Comparison of ENCODE assay signal across 8 mouse cellular contexts in genomic region chr4:66402611-66403010, GRCm38 (mm10). TPM values are rescaled to one million over a fixed set of nuclear protein-coding genes. Genes with fewer than 3 reads are reported as not detected.
DNase-seq lines count a peak whose midpoint lies in the region; ATAC-seq lines count a peak whose summit lies in the region.
"Had no signal": no experiment of that assay in that cellular context is flagged by ENCODE, and none has a peak within 500 bp of the region (broad histone marks: within the 10 kb centered on the region; RNA-seq: fewer than 3 reads in every experiment).

No protein-coding gene starts in this region.

- peak overlapping the region; percentile 89 for H3K9ac ChIP-seq in forebrain, embryonic 13.5 days
- H3K9ac ChIP-seq in intestine, embryonic 15.5 days = no peak overlapping the region
- no peak overlapping the region for H3K9ac ChIP-seq in liver, embryonic 12.5 days

- H3K36me3 ChIP-seq in forebrain, embryonic 13.5 days (ENCODE audit: poor library complexity, severe bottlenecking) = no peaks in the 10 kb centered on the region
- H3K36me3 ChIP-seq in intestine, embryonic 15.5 days = no peaks in the 10 kb centered on the region
- H3K36me3 ChIP-seq in liver, embryonic 12.5 days = no peaks in the 10 kb centered on the region

- no peaks in the 10 kb centered on the region for H3K9me3 ChIP-seq in forebrain, embryonic 13.5 days (replicated peaks)
- no peaks in the 10 kb centered on the region for H3K9me3 ChIP-seq in intestine, embryonic 15.5 days
- H3K9me3 ChIP-seq in liver, embryonic 12.5 days (replicated peaks) = no peaks in the 10 kb centered on the region

- H3K4me2 ChIP-seq in forebrain, embryonic 13.5 days = peak overlapping the region; percentile 98
- peak overlapping the region; percentile 98 for H3K4me2 ChIP-seq in intestine, embryonic 15.5 days (replicated peaks)
- H3K4me2 ChIP-seq in liver, embryonic 12.5 days = peak overlapping the region; percentile 70

- peaks cover 9% of the 10 kb centered on the region; the same call in 1 of the 2 replicates for H3K27me3 ChIP-seq in forebrain, embryonic 13.5 days
- peaks cover 28% of the 10 kb centered on the region for H3K27me3 ChIP-seq in intestine, embryonic 15.5 days (replicated peaks)
- H3K27me3 ChIP-seq in liver, embryonic 12.5 days (replicated peaks) = peaks cover 45% of the 10 kb centered on the region

- 0 out of 2 replicates have a peak, but pooled peaks have one; percentile 13 for ATAC-seq in cerebellum, adult (ENCODE audit: insufficient number of reproducible peaks, low FRiP score, low TSS enrichment)
- peak; percentile 2; the same call in 1 of the 2 replicates for ATAC-seq in forebrain, embryonic 13.5 days
- ATAC-seq in intestine, embryonic 15.5 days = no peak
- ATAC-seq in liver, embryonic 12.5 days = no peak
- no peak for ATAC-seq in megakaryocyte, adult 5-6 weeks (ENCODE audit: poor library complexity, severe bottlenecking)

- peak overlapping the region; percentile 79 for H3K4me3 ChIP-seq in forebrain, embryonic 13.5 days
- peak overlapping the region; percentile 66 for H3K4me3 ChIP-seq in intestine, embryonic 15.5 days (replicated peaks)
- peak overlapping the region; percentile 53 for H3K4me3 ChIP-seq in liver, embryonic 12.5 days
- H3K4me3 ChIP-seq: myocyte had no signal

- WGBS in forebrain, embryonic 13.5 days = under 1% methylated on average over 24 of the region's 24 CpGs
- WGBS in intestine, embryonic 15.5 days = 2% methylated on average over 24 of the region's 24 CpGs
- WGBS in liver, embryonic 12.5 days (ENCODE audit: insufficient replicate concordance) = 2% methylated on average over 24 of the region's 24 CpGs

- no peak overlapping the region for H3K27ac ChIP-seq in forebrain, embryonic 13.5 days
- H3K27ac ChIP-seq in intestine, embryonic 15.5 days = no peak overlapping the region
- no peak overlapping the region for H3K27ac ChIP-seq in liver, embryonic 12.5 days

- H3K4me1 ChIP-seq in forebrain, embryonic 13.5 days = peaks cover 31% of the 10 kb centered on the region
- peaks cover 9% of the 10 kb centered on the region; the same call in 1 of the 2 replicates for H3K4me1 ChIP-seq in intestine, embryonic 15.5 days (replicated peaks)
- no peaks in the 10 kb centered on the region for H3K4me1 ChIP-seq in liver, embryonic 12.5 days

- DNase-seq in ZHBTc4 (ENCODE audit: low read depth, low spot score) = peak; percentile 26
- DNase-seq in retina, embryonic 14.5 days (ENCODE audit: low spot score) = peak; percentile 61

RNA-seq across cellular contexts. Expression of gene Astn2, which starts 1.8 kb away (rescaled TPM):
- polyA plus RNA-seq in forebrain, embryonic 13.5 days (2015; fragmentation: Nextera tagmentation; extraction: Ambion mirVana) = 0.62 and 0.81 TPM in 2 replicates
- 0.55 and 0.57 TPM in 2 replicates for polyA plus RNA-seq in intestine, embryonic 15.5 days (2015; fragmentation: Nextera tagmentation; extraction: Ambion mirVana)
- polyA plus RNA-seq in liver, embryonic 12.5 days (2016; fragmentation: Nextera tagmentation; extraction: Ambion mirVana) = 0.12 and 0.13 TPM in 2 replicates
- 0.09 TPM in 1 of 2 replicates, not detected in the other for total RNA-seq in megakaryocyte, adult 5-6 weeks (2015)
- not detected in 2 replicates for total RNA-seq in megakaryocyte, adult 5-6 weeks (2017)
- polyA plus RNA-seq: myocyte had no signal

Comparison
In these comparisons a context has a peak if more than half of its experiments do, and no peak if none do; other contexts are left out.
1. ATAC-seq: peak in cerebellum, adult (single experiment) and forebrain, embryonic 13.5 days (single experiment); none in intestine, embryonic 15.5 days (single experiment), liver, embryonic 12.5 days (single experiment) and megakaryocyte, adult 5-6 weeks (single experiment).
2. Peak in every context shown above with its lines, with median percentiles within 50 percentile points of each other: H3K4me2 ChIP-seq and H3K4me3 ChIP-seq.